Mouse (Mus musculus) liver, embryonic 15.5 days (tissue): ENCODE results near the gene Jph2. TPM values are rescaled to one million over a fixed set of nuclear protein-coding genes. Genes with fewer than 3 reads are reported as not detected.
A peak's percentile ranks its signal among the peaks of the same experiment; 100 is the strongest.

Experiments used
- ATAC-seq: fragments of 200-750 bp; cut with Nextera tagmentation; 2 replicates; pipeline ENCODE4 v1.8.0; 2017; ENCODE audit warnings: moderate number of reproducible peaks, mild to moderate bottlenecking, moderate library complexity; ENCODE audit not compliant: insufficient read depth
- H3K27ac ChIP-seq: fragments of 300-500 bp; sonication (generic); replicated peaks from 2 replicates; pipeline ENCODE4 v1.5.1; 2015; ENCODE audit warnings: mild to moderate bottlenecking, inconsistent platforms
- H3K27me3 ChIP-seq: fragments of 300-500 bp; sonication (generic); 2 replicates; pipeline ENCODE4 v1.6.1; 2015; ENCODE audit warnings: mild to moderate bottlenecking, inconsistent platforms
- H3K36me3 ChIP-seq: fragments of 300-500 bp; sonication (generic); replicated peaks from 2 replicates; pipeline ENCODE4 v1.6.1; 2015; ENCODE audit warnings: moderate library complexity, mild to moderate bottlenecking, inconsistent platforms
- H3K4me1 ChIP-seq: fragments of 300-500 bp; sonication (generic); replicated peaks from 2 replicates; pipeline ENCODE4 v1.6.1; 2015; ENCODE audit warnings: inconsistent platforms
- H3K4me2 ChIP-seq: fragments of 300-500 bp; sonication (generic); 2 replicates; pipeline ENCODE4 v1.6.1; 2015; ENCODE audit warnings: moderate library complexity, mild to moderate bottlenecking, inconsistent platforms
- H3K4me3 ChIP-seq: fragments of 300-500 bp; sonication (generic); replicated peaks from 2 replicates; pipeline ENCODE4 v1.5.1; 2015; ENCODE audit warnings: mild to moderate bottlenecking, inconsistent platforms
- H3K9ac ChIP-seq: fragments of 300-500 bp; sonication (generic); 2 replicates; pipeline ENCODE4 v1.6.1; 2015; ENCODE audit warnings: moderate library complexity, mild to moderate bottlenecking, inconsistent platforms
- H3K9me3 ChIP-seq: fragments of 300-500 bp; sonication (generic); replicated peaks from 2 replicates; pipeline ENCODE4 v1.6.1; 2016; ENCODE audit warnings: inconsistent platforms
- WGBS: fragments of 180-500 bp; shearing (Covaris S2); methylation state at CpG from one replicate; pipeline ENCODE4 v1.1.7; 2015; ENCODE audit warnings: mixed read lengths; ENCODE audit not compliant: insufficient replicate concordance; 5-methylcytosine and 5-hydroxymethylcytosine counted together
- polyA plus RNA-seq: library from polyadenylated mRNA; unstranded; fragments of >200 nt; fragmentation: Nextera tagmentation; extraction: Ambion mirVana; gene quantifications from 2 replicates; pipeline ENCODE4 v1.2.1, GENCODE M21; 2015

The Jph2 gene
- polyA plus RNA-seq, 1 experiment from 2014 or later: 0.21 TPM

- Histone ChIP-seq H3K36me3 (no peaks in the 10 kb centered on the region), H3K4me3 (no peak overlapping the region), H3K27ac (no peak overlapping the region), H3K4me1 (no peaks in the 10 kb centered on the region), H3K27me3 (no peaks in the 10 kb centered on the region), H3K9me3 (no peaks in the 10 kb centered on the region), H3K9ac (no peak overlapping the region), H3K4me2 (no peak overlapping the region)
- ATAC-seq: no peak
- WGBS: 63% methylated on average over 9 of the region's 9 CpGs
Measured at GRCm38 (mm10) chr2:163303037-163303436, 94.8 kb downstream of the Jph2 start.

- WGBS: 43% methylated on average over 5 of the region's 5 CpGs
- no peaks in the 10 kb centered on the region for H3K9me3 ChIP-seq
- no peak for ATAC-seq
Measured at GRCm38 (mm10) chr2:163301641-163302040, 96.2 kb downstream of the Jph2 start.

GRCm38 (mm10) chr2:163300069-163301060 is 97.4 kb downstream of the Jph2 start:
- no peaks in the 10 kb centered on the region for H3K9me3 ChIP-seq
- no peak for ATAC-seq
- H3K4me3 ChIP-seq: no peak overlapping the region
- no peak overlapping the region for H3K9ac ChIP-seq
- no peaks in the 10 kb centered on the region for H3K27me3 ChIP-seq
- no peaks in the 10 kb centered on the region for H3K36me3 ChIP-seq
- 58% methylated on average over 14 of the region's 14 CpGs for WGBS
- no peak overlapping the region for H3K4me2 ChIP-seq
- H3K4me1 ChIP-seq: no peaks in the 10 kb centered on the region
- no peak overlapping the region for H3K27ac ChIP-seq

More at GRCm38 (mm10) chr2:163301641-163302040, 96.2 kb downstream of the Jph2 start:
- Histone ChIP-seq H3K4me3 (no peak overlapping the region), H3K36me3 (no peaks in the 10 kb centered on the region), H3K4me1 (no peaks in the 10 kb centered on the region), H3K27me3 (no peaks in the 10 kb centered on the region), H3K9ac (no peak overlapping the region), H3K27ac (no peak overlapping the region), H3K4me2 (no peak overlapping the region)

- 50% methylated on average over 11 of the region's 11 CpGs for WGBS
- H3K4me2 ChIP-seq: no peak overlapping the region
- H3K27ac ChIP-seq: no peak overlapping the region
- H3K36me3 ChIP-seq: no peaks in the 10 kb centered on the region
- no peak overlapping the region for H3K9ac ChIP-seq
- H3K9me3 ChIP-seq: no peaks in the 10 kb centered on the region
- no peak for ATAC-seq
- no peaks in the 10 kb centered on the region for H3K4me1 ChIP-seq
- no peak overlapping the region for H3K4me3 ChIP-seq
- no peaks in the 10 kb centered on the region for H3K27me3 ChIP-seq
Measured at GRCm38 (mm10) chr2:163296999-163297630, 100.7 kb downstream of the Jph2 start.

- Histone ChIP-seq H3K27me3 (peaks cover 34% of the 10 kb centered on the region), H3K27ac (no peak overlapping the region), H3K36me3 (no peaks in the 10 kb centered on the region), H3K9me3 (no peaks in the 10 kb centered on the region), H3K4me2 (peak overlapping the region; percentile 8; the same call in 1 of the 2 replicates), H3K4me3 (no peak overlapping the region), H3K4me1 (0 out of 2 replicates have a peak, but pooled peaks cover 3% of the 10 kb centered on the region), H3K9ac (no peak overlapping the region)
- no peak for ATAC-seq
- 22% methylated on average over 21 of the region's 21 CpGs for WGBS
Measured at GRCm38 (mm10) chr2:163288881-163289379, 108.9 kb downstream of the Jph2 start.

Other genes starting within 250 kb of the Jph2 start
- gene Tox2, start 194.9 kb downstream of the Jph2 start, polyA plus RNA-seq: 0.46 and 0.69 TPM in 2 replicates
- 36.7 and 37.1 TPM in 2 replicates for gene Oser1, start 26.7 kb upstream of the Jph2 start, polyA plus RNA-seq
- gene Gdap1l1, start 40.5 kb upstream of the Jph2 start, polyA plus RNA-seq: 0.10 and 0.21 TPM in 2 replicates
- 3.8 and 4.6 TPM in 2 replicates for gene Fitm2, start 74.6 kb upstream of the Jph2 start, polyA plus RNA-seq
- gene R3hdml, start 94.3 kb upstream of the Jph2 start, polyA plus RNA-seq: not detected in 2 replicates
- 17.0 and 19.0 TPM in 2 replicates for gene Hnf4a, start 108.8 kb upstream of the Jph2 start, polyA plus RNA-seq
- 8.5 and 10.4 TPM in 2 replicates for gene Ttpal, start 204.3 kb upstream of the Jph2 start, polyA plus RNA-seq
- 126 and 129 TPM in 2 replicates for gene Serinc3, start 247.1 kb upstream of the Jph2 start, polyA plus RNA-seq